ENCODE assay signal across 17 mouse cellular contexts in genomic region chr10:128143659-128144058, GRCm38 (mm10). TPM values are rescaled to one million over a fixed set of nuclear protein-coding genes. Genes with fewer than 3 reads are reported as not detected.
DNase-seq lines count a peak whose midpoint lies in the region; ATAC-seq lines count a peak whose summit lies in the region.
"Had no signal": no experiment of that assay in that cellular context is flagged by ENCODE, and none has a peak within 500 bp of the region (broad histone marks: within the 10 kb centered on the region; RNA-seq: fewer than 3 reads in every experiment).

No protein-coding gene starts in this region.

- no peaks in the 10 kb centered on the region for H3K27me3 ChIP-seq in limb, embryonic 15.5 days
- H3K27me3 ChIP-seq in limb, embryonic 10.5 days (ENCODE audit: low read depth, poor library complexity, severe bottlenecking): no peaks in the 10 kb centered on the region
- no peaks in the 10 kb centered on the region for H3K27me3 ChIP-seq in stomach, embryonic 14.5 days (ENCODE audit: control insufficient read depth, insufficient read depth, low read length)
- no peaks in the 10 kb centered on the region for H3K27me3 ChIP-seq in heart, embryonic 12.5 days (replicated peaks)
- H3K27me3 ChIP-seq: CH12.LX; limb, embryonic 13.5 days had no signal

- no peak overlapping the region for H3K4me2 ChIP-seq in limb, embryonic 15.5 days
- no peak overlapping the region for H3K4me2 ChIP-seq in stomach, embryonic 14.5 days (replicated peaks; ENCODE audit: low read depth, low read length)
- H3K4me2 ChIP-seq in heart, embryonic 12.5 days: no peak overlapping the region
- H3K4me2 ChIP-seq: limb, embryonic 13.5 days; midbrain, embryonic 11.5 days had no signal

- H3K4me3 ChIP-seq in limb, embryonic 15.5 days: no peak overlapping the region
- H3K4me3 ChIP-seq in limb, embryonic 10.5 days: no peak overlapping the region
- H3K4me3 ChIP-seq in stomach, embryonic 14.5 days (ENCODE audit: low read depth, low read length): no peak overlapping the region
- no peak overlapping the region for H3K4me3 ChIP-seq in heart, embryonic 12.5 days
- H3K4me3 ChIP-seq: limb, embryonic 13.5 days; myocyte had no signal

- DNase-seq in limb, embryonic 10.5 days (ENCODE audit: low spot score): no peak
- DNase-seq in NIH3T3 (ENCODE audit: low read depth) (peak; percentile 71), liver (no peak)
- peak; percentile 43 for DNase-seq in adrenal gland, postnatal 14 days
- DNase-seq: cerebellum, postnatal 10 days; liver, postnatal 0 days; retina, postnatal 1 day; thymus, postnatal 36 days had no signal

- peaks cover under 1% of the 10 kb centered on the region; the same call in 1 of the 2 replicates for H3K4me1 ChIP-seq in limb, embryonic 15.5 days
- no peaks in the 10 kb centered on the region for H3K4me1 ChIP-seq in limb, embryonic 10.5 days
- H3K4me1 ChIP-seq in stomach, embryonic 14.5 days (ENCODE audit: control insufficient read depth, insufficient read depth, low read length): peaks cover under 1% of the 10 kb centered on the region; the same call in 1 of the 2 replicates
- peaks cover under 1% of the 10 kb centered on the region; the same call in 1 of the 2 replicates for H3K4me1 ChIP-seq in heart, embryonic 12.5 days (replicated peaks)
- H3K4me1 ChIP-seq: limb, embryonic 13.5 days had no signal

- peak overlapping the region; percentile 64; the same call in 1 of the 2 replicates for H3K27ac ChIP-seq in limb, embryonic 15.5 days
- H3K27ac ChIP-seq in limb, embryonic 10.5 days: no peak overlapping the region
- H3K27ac ChIP-seq in stomach, embryonic 14.5 days (ENCODE audit: low read length): 0 out of 2 replicates have a peak overlapping the region, but pooled peaks have one; percentile 35
- H3K27ac ChIP-seq in heart, embryonic 12.5 days (ENCODE audit: poor library complexity, severe bottlenecking): no peak overlapping the region
- H3K27ac ChIP-seq: kidney, postnatal 0 days; limb, embryonic 13.5 days had no signal

- H3K9ac ChIP-seq in limb, embryonic 15.5 days: no peak overlapping the region
- H3K9ac ChIP-seq in stomach, embryonic 14.5 days (replicated peaks; ENCODE audit: low read depth, low read length): no peak overlapping the region
- no peak overlapping the region for H3K9ac ChIP-seq in heart, embryonic 12.5 days
- H3K9ac ChIP-seq: limb, embryonic 13.5 days; liver, postnatal 0 days had no signal

- H3K36me3 ChIP-seq in limb, embryonic 15.5 days: peaks cover 74% of the 10 kb centered on the region
- peaks cover 92% of the 10 kb centered on the region for H3K36me3 ChIP-seq in limb, embryonic 10.5 days
- peaks cover 35% of the 10 kb centered on the region; the same call in 1 of the 2 replicates for H3K36me3 ChIP-seq in stomach, embryonic 14.5 days (ENCODE audit: control insufficient read depth, insufficient read depth, low read length)
- peaks cover 86% of the 10 kb centered on the region for H3K36me3 ChIP-seq in heart, embryonic 12.5 days

- 69% methylated on average over 4 of the region's 4 CpGs for WGBS in limb, embryonic 15.5 days
- 72% methylated on average over 4 of the region's 4 CpGs for WGBS in limb, embryonic 10.5 days
- WGBS in stomach, embryonic 14.5 days: 41% methylated on average over 4 of the region's 4 CpGs
- WGBS in heart, embryonic 12.5 days: 71% methylated on average over 4 of the region's 4 CpGs

- ATAC-seq in limb, embryonic 15.5 days (ENCODE audit: insufficient number of reproducible peaks, low FRiP score, low TSS enrichment, low read depth): no peak
- no peak for ATAC-seq in stomach, embryonic 14.5 days (ENCODE audit: insufficient number of reproducible peaks, insufficient read depth, low FRiP score, low read depth)
- no peak for ATAC-seq in heart, embryonic 12.5 days (ENCODE audit: insufficient number of reproducible peaks, low FRiP score)
- ATAC-seq: liver, postnatal 0 days had no signal

- no peaks in the 10 kb centered on the region for H3K9me3 ChIP-seq in limb, embryonic 15.5 days
- no peaks in the 10 kb centered on the region for H3K9me3 ChIP-seq in limb, embryonic 10.5 days (replicated peaks)
- H3K9me3 ChIP-seq in stomach, embryonic 14.5 days (ENCODE audit: control insufficient read depth, low read depth, low read length): no peaks in the 10 kb centered on the region
- no peaks in the 10 kb centered on the region for H3K9me3 ChIP-seq in heart, embryonic 12.5 days (replicated peaks)
- H3K9me3 ChIP-seq: limb, embryonic 13.5 days had no signal

RNA-seq across cellular contexts. Expression of gene Rbms2, which starts 36.4 kb away (rescaled TPM):
- polyA plus RNA-seq in limb, embryonic 15.5 days (2015; fragmentation: Nextera tagmentation; extraction: Ambion mirVana): 42.2 and 43.8 TPM in 2 replicates
- polyA plus RNA-seq in limb, embryonic 10.5 days (2016; fragmentation: Nextera tagmentation; extraction: Ambion mirVana): 26.4 and 32.5 TPM in 2 replicates
- total RNA-seq in adrenal gland, postnatal 14 days (2021): 73.9 and 78.9 TPM in 2 replicates
- polyA plus RNA-seq in stomach, embryonic 14.5 days (2014; fragmentation: Nextera tagmentation; extraction: Ambion mirVana): 29.5 and 35.6 TPM in 2 replicates
- polyA plus RNA-seq in heart, embryonic 12.5 days (2016; fragmentation: Nextera tagmentation; extraction: Ambion mirVana): 43.4 and 44.1 TPM in 2 replicates

RNA-seq across cellular contexts. Expression of gene Gls2, which starts 50.6 kb away (rescaled TPM):
- polyA plus RNA-seq in limb, embryonic 15.5 days (2015; fragmentation: Nextera tagmentation; extraction: Ambion mirVana): 1.8 TPM in 2 replicates
- polyA plus RNA-seq in limb, embryonic 10.5 days (2016; fragmentation: Nextera tagmentation; extraction: Ambion mirVana): 1.7 and 1.9 TPM in 2 replicates
- total RNA-seq in adrenal gland, postnatal 14 days (2021): 2.9 and 31.3 TPM in 2 replicates
- 0.78 and 0.84 TPM in 2 replicates for polyA plus RNA-seq in stomach, embryonic 14.5 days (2014; fragmentation: Nextera tagmentation; extraction: Ambion mirVana)
- polyA plus RNA-seq in heart, embryonic 12.5 days (2016; fragmentation: Nextera tagmentation; extraction: Ambion mirVana): 0.47 and 1.7 TPM in 2 replicates
- total RNA-seq: neutrophil, adult 5-6 weeks had no signal

RNA-seq across cellular contexts. Expression of gene Baz2a, which starts 52.3 kb away (rescaled TPM):
- 10.4 TPM in 2 replicates for polyA plus RNA-seq in limb, embryonic 15.5 days (2015; fragmentation: Nextera tagmentation; extraction: Ambion mirVana)
- 12.3 and 14.4 TPM in 2 replicates for polyA plus RNA-seq in limb, embryonic 10.5 days (2016; fragmentation: Nextera tagmentation; extraction: Ambion mirVana)
- total RNA-seq in adrenal gland, postnatal 14 days (2021): 44.3 and 51.5 TPM in 2 replicates
- polyA plus RNA-seq in stomach, embryonic 14.5 days (2014; fragmentation: Nextera tagmentation; extraction: Ambion mirVana): 28.1 and 28.2 TPM in 2 replicates
- 11.3 and 12.2 TPM in 2 replicates for polyA plus RNA-seq in heart, embryonic 12.5 days (2016; fragmentation: Nextera tagmentation; extraction: Ambion mirVana)

Comparison
In these comparisons a context has a peak if more than half of its experiments do, and no peak if none do; other contexts are left out.
1. H3K27ac ChIP-seq: peak in limb, embryonic 15.5 days (single experiment) and stomach, embryonic 14.5 days (single experiment); none in limb, embryonic 10.5 days (single experiment) and heart, embryonic 12.5 days (single experiment).
2. DNase-seq: peak in NIH3T3 (single experiment) and adrenal gland, postnatal 14 days (single experiment); none in limb, embryonic 10.5 days (single experiment) and liver (single experiment).